Mouse (Mus musculus) heart, embryonic 16.5 days (tissue): ENCODE results near the gene Cbr3. TPM values are rescaled to one million over a fixed set of nuclear protein-coding genes. Genes with fewer than 3 reads are reported as not detected.

Source experiments
- ATAC-seq: fragments of 200-750 bp; cut with Nextera tagmentation; replicated peaks from 2 replicates; pipeline ENCODE4 v1.8.0; 2017; ENCODE audit warnings: moderate number of reproducible peaks; ENCODE audit not compliant: insufficient read depth, low FRiP score; ENCODE audit errors: extremely low read depth
- H3K27ac ChIP-seq: fragments of 300-500 bp; sonication (generic); 2 replicates; pipeline ENCODE4 v1.5.1; 2014; ENCODE audit warnings: mild to moderate bottlenecking, low read length, control low read depth, moderate library complexity
- H3K27me3 ChIP-seq: fragments of 300-500 bp; sonication (generic); 2 replicates; pipeline ENCODE4 v1.6.1; 2014; ENCODE audit warnings: low read length, mixed read lengths; ENCODE audit not compliant: control insufficient read depth, insufficient read depth
- H3K36me3 ChIP-seq: fragments of 300-500 bp; sonication (generic); 2 replicates; pipeline ENCODE4 v1.6.1; 2014; ENCODE audit not compliant: control insufficient read depth, insufficient read depth
- H3K4me1 ChIP-seq: fragments of 300-500 bp; sonication (generic); 2 replicates; pipeline ENCODE4 v1.6.1; 2014; ENCODE audit warnings: low read length, mixed read lengths; ENCODE audit not compliant: control insufficient read depth, insufficient read depth
- H3K4me2 ChIP-seq: fragments of 300-500 bp; sonication (generic); 2 replicates; pipeline ENCODE4 v1.6.1; 2014; ENCODE audit warnings: low read depth, mild to moderate bottlenecking, control low read depth, low read length
- H3K4me3 ChIP-seq: fragments of 300-500 bp; sonication (generic); 2 replicates; pipeline ENCODE4 v1.5.1; 2014; ENCODE audit warnings: mild to moderate bottlenecking, control low read depth, low read length
- H3K9ac ChIP-seq: fragments of 300-500 bp; sonication (generic); 2 replicates; pipeline ENCODE4 v1.6.1; 2014; ENCODE audit warnings: low read length, control low read depth
- H3K9me3 ChIP-seq: fragments of 300-500 bp; sonication (generic); replicated peaks from 2 replicates; pipeline ENCODE4 v1.6.1; 2016; ENCODE audit warnings: low read length; ENCODE audit not compliant: control insufficient read depth
- WGBS: fragments of 180-500 bp; shearing (Covaris S2); extraction: QIAGEN DNeasy Blood & Tissue Kit; methylation state at CpG from one replicate; pipeline ENCODE4 v1.1.7; 2014; 5-methylcytosine and 5-hydroxymethylcytosine counted together
- polyA plus RNA-seq: library from polyadenylated mRNA; unstranded; fragments of >200 nt; fragmentation: Nextera tagmentation; extraction: Ambion mirVana; gene quantifications from 2 replicates; pipeline ENCODE4 v1.2.1, GENCODE M21; 2015

The Cbr3 gene
- polyA plus RNA-seq, 1 experiment from 2014 or later: 0.98 TPM

- no peaks in the 10 kb centered on the region for H3K4me1 ChIP-seq
- no peaks in the 10 kb centered on the region for H3K27me3 ChIP-seq
- no peak overlapping the region for H3K4me2 ChIP-seq
- no peak for ATAC-seq
- H3K27ac ChIP-seq: no peak overlapping the region
- no peak overlapping the region for H3K9ac ChIP-seq
- no peaks in the 10 kb centered on the region for H3K36me3 ChIP-seq
- no peaks in the 10 kb centered on the region for H3K9me3 ChIP-seq
- 85% methylated on average over 7 of the region's 7 CpGs for WGBS
- no peak overlapping the region for H3K4me3 ChIP-seq
Observed at GRCm38 (mm10) chr16:93707116-93707515, 24.1 kb downstream of the Cbr3 start.

GRCm38 (mm10) chr16:93709217-93709616 lies 26.2 kb downstream of the Cbr3 start:
- no peak overlapping the region for H3K4me2 ChIP-seq
- H3K4me3 ChIP-seq: no peak overlapping the region
- WGBS: 57% methylated on average over 1 of the region's 1 CpGs
- H3K36me3 ChIP-seq: no peaks in the 10 kb centered on the region
- no peak for ATAC-seq
- no peak overlapping the region for H3K27ac ChIP-seq
- peaks cover 6% of the 10 kb centered on the region for H3K4me1 ChIP-seq
- H3K9me3 ChIP-seq: no peaks in the 10 kb centered on the region
- no peaks in the 10 kb centered on the region for H3K27me3 ChIP-seq
- H3K9ac ChIP-seq: no peak overlapping the region

GRCm38 (mm10) chr16:93710924-93711323 lies 27.9 kb downstream of the Cbr3 start:
- WGBS: under 1% methylated on average over 11 of the region's 11 CpGs
- no peak overlapping the region; the same call in 1 of the 2 replicates for H3K9ac ChIP-seq
- peak; percentile 8 for ATAC-seq

GRCm38 (mm10) chr16:93711411-93712188 lies 28.6 kb downstream of the Cbr3 start, which contains the start of gene Dop1b:
Dop1b (plus strand) TSS chr16:93711904.
- WGBS: under 1% methylated on average over 75 of the region's 77 CpGs
- no peaks in the 10 kb centered on the region for H3K36me3 ChIP-seq

More at GRCm38 (mm10) chr16:93710924-93711323, 27.9 kb downstream of the Cbr3 start:
- Histone ChIP-seq H3K4me1 (peaks cover 6% of the 10 kb centered on the region), H3K4me2 (peak overlapping the region; percentile 77), H3K27me3 (no peaks in the 10 kb centered on the region), H3K4me3 (peak overlapping the region; percentile 78), H3K27ac (peak overlapping the region; percentile 80), H3K9me3 (no peaks in the 10 kb centered on the region), H3K36me3 (no peaks in the 10 kb centered on the region)

GRCm38 (mm10) chr16:93712189-93712885 lies 29.3 kb downstream of the Cbr3 start:
- Histone ChIP-seq H3K9me3 (no peaks in the 10 kb centered on the region), H3K4me1 (peaks cover 11% of the 10 kb centered on the region), H3K4me2 (peak overlapping the region; percentile 89), H3K27me3 (no peaks in the 10 kb centered on the region), H3K36me3 (no peaks in the 10 kb centered on the region), H3K4me3 (peak overlapping the region; percentile 78), H3K9ac (peak overlapping the region; percentile 85), H3K27ac (0 out of 2 replicates have a peak overlapping the region, but pooled peaks have one; percentile 59)
- 10% methylated on average over 31 of the region's 31 CpGs for WGBS
- ATAC-seq: peak; percentile 5; the same call in 1 of the 2 replicates

More at GRCm38 (mm10) chr16:93711411-93712188, 28.6 kb downstream of the Cbr3 start, which contains the start of gene Dop1b:
- ATAC-seq: peak; percentile 95
- Histone ChIP-seq H3K27ac (peak within 1 kb of the TSS; percentile 80), H3K9me3 (no peaks in the 10 kb centered on the region), H3K4me1 (peaks cover 6% of the 10 kb centered on the region), H3K27me3 (no peaks in the 10 kb centered on the region), H3K4me3 (peak within 1 kb of the TSS; percentile 78), H3K4me2 (peak within 1 kb of the TSS; percentile 89), H3K9ac (peak within 1 kb of the TSS; percentile 85)

- 80% methylated on average over 7 of the region's 7 CpGs for whole genome bisulfite sequencing
- H3K9me3 ChIP-seq: no peaks in the 10 kb centered on the region
- H3K36me3 ChIP-seq: no peaks in the 10 kb centered on the region
- peak overlapping the region; percentile 89; the same call in 1 of the 2 replicates for H3K4me2 ChIP-seq
- H3K4me1 ChIP-seq: peaks cover 13% of the 10 kb centered on the region
- H3K9ac ChIP-seq: no peak overlapping the region; the same call in 1 of the 2 replicates
- no peaks in the 10 kb centered on the region for H3K27me3 ChIP-seq
- no peak for ATAC-seq
- H3K4me3 ChIP-seq: no peak overlapping the region
- H3K27ac ChIP-seq: no peak overlapping the region
Observed at GRCm38 (mm10) chr16:93712966-93713365, 30.0 kb downstream of the Cbr3 start.

- no peak for ATAC-seq
- no peaks in the 10 kb centered on the region for H3K36me3 ChIP-seq
- H3K27ac ChIP-seq: no peak overlapping the region
- H3K4me3 ChIP-seq: no peak overlapping the region
- H3K4me1 ChIP-seq: peaks cover 13% of the 10 kb centered on the region
- no peak overlapping the region for H3K4me2 ChIP-seq
- no peak overlapping the region for H3K9ac ChIP-seq
- H3K9me3 ChIP-seq: no peaks in the 10 kb centered on the region
- no peaks in the 10 kb centered on the region for H3K27me3 ChIP-seq
- 39% methylated on average over 5 of the region's 5 CpGs for WGBS
Observed at GRCm38 (mm10) chr16:93714426-93714825, 31.4 kb downstream of the Cbr3 start.

GRCm38 (mm10) chr16:93715826-93716225 lies 32.8 kb downstream of the Cbr3 start:
- H3K36me3 ChIP-seq: no peaks in the 10 kb centered on the region
- no peaks in the 10 kb centered on the region for H3K27me3 ChIP-seq
- no peaks in the 10 kb centered on the region for H3K9me3 ChIP-seq
- ATAC-seq: no peak
- H3K27ac ChIP-seq: no peak overlapping the region
- H3K9ac ChIP-seq: no peak overlapping the region
- 76% methylated on average over 6 of the region's 6 CpGs for WGBS
- H3K4me3 ChIP-seq: no peak overlapping the region
- H3K4me2 ChIP-seq: no peak overlapping the region
- H3K4me1 ChIP-seq: peaks cover 13% of the 10 kb centered on the region

GRCm38 (mm10) chr16:93717299-93717703 lies 34.3 kb downstream of the Cbr3 start:
- H3K27me3 ChIP-seq: no peaks in the 10 kb centered on the region
- 0 out of 2 replicates have a peak overlapping the region, but pooled peaks have one; percentile 40 for H3K27ac ChIP-seq
- no peaks in the 10 kb centered on the region for H3K36me3 ChIP-seq
- H3K4me2 ChIP-seq: no peak overlapping the region
- no peaks in the 10 kb centered on the region for H3K9me3 ChIP-seq
- 34% methylated on average over 5 of the region's 5 CpGs for WGBS
- no peak overlapping the region for H3K9ac ChIP-seq
- no peak overlapping the region for H3K4me3 ChIP-seq
- ATAC-seq: peak; percentile 89
- peaks cover 12% of the 10 kb centered on the region for H3K4me1 ChIP-seq
